Mouse (Mus musculus) thymus, adult 2 months (tissue): Measurements from ENCODE around the gene Tshz2.

Experiments
- CTCF ChIP-seq: fragments of 200-500 bp; IDR thresholded peaks from 2 replicates; pipeline ENCODE4 v1.5.1; 2012; ENCODE audit warnings: mild to moderate bottlenecking, control low read depth, low read length, moderate library complexity, borderline replicate concordance; ENCODE audit not compliant: control insufficient read depth, poor library complexity, insufficient read depth; ENCODE audit errors: extremely low read depth
- POLR2A ChIP-seq: fragments of 200-500 bp; IDR thresholded peaks from 2 replicates; pipeline ENCODE4 v1.6.1; 2012; ENCODE audit warnings: mild to moderate bottlenecking, low read length, control low read depth, moderate library complexity; ENCODE audit not compliant: control insufficient read depth, poor library complexity, insufficient read depth; ENCODE audit errors: extremely low read depth

- TF ChIP-seq POLR2A (no peak), CTCF (no peak)
Measured at GRCm38 (mm10) chr2:169787906-169788305, 155.1 kb downstream of the Tshz2 start.
